8 mouse cellular contexts compared by ENCODE assay signal in genomic region chr2:27513861-27514260, GRCm38 (mm10). TPM values are rescaled to one million over a fixed set of nuclear protein-coding genes. Genes with fewer than 3 reads are reported as not detected.
A peak's percentile ranks its signal among the peaks of the same experiment; 100 is the strongest.
DNase-seq lines count a peak whose midpoint lies in the region; ATAC-seq and TF ChIP-seq lines count a peak whose summit lies in the region.

No protein-coding gene starts in this region.

- H3K4me1 ChIP-seq in kidney, postnatal 0 days (replicated peaks; ENCODE audit: insufficient read depth, low read length), result peaks cover 19% of the 10 kb centered on the region; the same call in 1 of the 2 replicates
- peaks cover 19% of the 10 kb centered on the region for H3K4me1 ChIP-seq in bone marrow macrophage, adult 2 months (ENCODE audit: control insufficient read depth, insufficient read depth, low read length)
- H3K4me1 ChIP-seq in hindbrain, embryonic 11.5 days (replicated peaks; ENCODE audit: control insufficient read depth, insufficient read depth, low read length), result peaks cover 9% of the 10 kb centered on the region
- peaks cover 26% of the 10 kb centered on the region for H3K4me1 ChIP-seq in midbrain, embryonic 12.5 days

- no peaks in the 10 kb centered on the region for H3K27me3 ChIP-seq in kidney, postnatal 0 days (ENCODE audit: insufficient read depth, low read length)
- H3K27me3 ChIP-seq in hindbrain, embryonic 11.5 days (ENCODE audit: control insufficient read depth, insufficient read depth, low read length), result no peaks in the 10 kb centered on the region
- H3K27me3 ChIP-seq in midbrain, embryonic 12.5 days, result no peaks in the 10 kb centered on the region

- no peak for TF ChIP-seq POLR2A in bone marrow macrophage, adult 2 months (IDR thresholded peaks at IDR 0.05; ENCODE audit: borderline replicate concordance, low read depth, low read length)

- H3K9ac ChIP-seq in kidney, postnatal 0 days (ENCODE audit: low read depth, low read length), result peak overlapping the region; percentile 85
- H3K9ac ChIP-seq in hindbrain, embryonic 11.5 days (ENCODE audit: low read depth, low read length), result peak overlapping the region; percentile 90
- peak overlapping the region; percentile 94 for H3K9ac ChIP-seq in midbrain, embryonic 12.5 days (replicated peaks)

- ATAC-seq in kidney, postnatal 0 days (replicated peaks; ENCODE audit: low FRiP score, low read depth), result no peak
- no peak for ATAC-seq in hindbrain, embryonic 11.5 days (ENCODE audit: low FRiP score)
- no peak for ATAC-seq in midbrain, embryonic 12.5 days (ENCODE audit: low FRiP score, low read depth)

- no peak for DNase-seq in kidney, postnatal 0 days (ENCODE audit: low spot score)
- no peak for DNase-seq in kidney, postnatal 4 days
- DNase-seq in hindbrain, embryonic 11.5 days (ENCODE audit: low spot score), result no peak
- no peak for DNase-seq in adrenal gland, adult 8-10 months
- no peak for DNase-seq in urinary bladder, adult 2 months (ENCODE audit: low spot score)
- no peak for DNase-seq in cerebellum, postnatal 10 days

- no peaks in the 10 kb centered on the region for H3K9me3 ChIP-seq in kidney, postnatal 0 days (replicated peaks; ENCODE audit: low read length)
- no peaks in the 10 kb centered on the region for H3K9me3 ChIP-seq in hindbrain, embryonic 11.5 days (ENCODE audit: control insufficient read depth, low read length)
- peaks cover 5% of the 10 kb centered on the region; the same call in 1 of the 2 replicates for H3K9me3 ChIP-seq in midbrain, embryonic 12.5 days

- no peak for TF ChIP-seq CTCF in kidney, postnatal 0 days (IDR thresholded peaks at IDR 0.05; ENCODE audit: low read depth)
- no peak for TF ChIP-seq CTCF in bone marrow macrophage, adult 2 months (IDR thresholded peaks at IDR 0.05; ENCODE audit: low read depth, low read length)

- peak overlapping the region; percentile 92 for H3K27ac ChIP-seq in kidney, postnatal 0 days
- H3K27ac ChIP-seq in bone marrow macrophage, adult 2 months (ENCODE audit: insufficient read depth, low read depth, low read length), result peak overlapping the region; percentile 91
- H3K27ac ChIP-seq in hindbrain, embryonic 11.5 days (ENCODE audit: low read depth, low read length), result peak overlapping the region; percentile 68; the same call in 1 of the 2 replicates
- H3K27ac ChIP-seq in midbrain, embryonic 12.5 days (replicated peaks), result peak overlapping the region; percentile 83

- WGBS in kidney, postnatal 0 days, result 55% methylated on average over 5 of the region's 5 CpGs
- 77% methylated on average over 5 of the region's 5 CpGs for WGBS in hindbrain, embryonic 11.5 days
- 75% methylated on average over 5 of the region's 5 CpGs for WGBS in midbrain, embryonic 12.5 days

- peak overlapping the region; percentile 88 for H3K4me2 ChIP-seq in kidney, postnatal 0 days (ENCODE audit: low read length)
- H3K4me2 ChIP-seq in hindbrain, embryonic 11.5 days (replicated peaks; ENCODE audit: low read depth, low read length), result peak overlapping the region; percentile 70
- peak overlapping the region; percentile 98 for H3K4me2 ChIP-seq in midbrain, embryonic 12.5 days (replicated peaks)

- 0 out of 2 replicates have a peak, but pooled peaks cover 2% of the 10 kb centered on the region for H3K36me3 ChIP-seq in kidney, postnatal 0 days (ENCODE audit: insufficient read depth, low read length)
- no peaks in the 10 kb centered on the region for H3K36me3 ChIP-seq in hindbrain, embryonic 11.5 days (ENCODE audit: control insufficient read depth, insufficient read depth, low read length)
- peaks cover 5% of the 10 kb centered on the region; the same call in 1 of the 2 replicates for H3K36me3 ChIP-seq in midbrain, embryonic 12.5 days

- H3K4me3 ChIP-seq in kidney, postnatal 0 days (replicated peaks; ENCODE audit: low read depth, low read length), result 0 out of 2 replicates have a peak overlapping the region, but pooled peaks have one; percentile 58
- H3K4me3 ChIP-seq in bone marrow macrophage, adult 2 months (ENCODE audit: insufficient read depth, low read length), result peak overlapping the region; percentile 97
- H3K4me3 ChIP-seq in hindbrain, embryonic 11.5 days (ENCODE audit: low read depth, low read length), result peak overlapping the region; percentile 82; the same call in 1 of the 2 replicates
- peak overlapping the region; percentile 92 for H3K4me3 ChIP-seq in midbrain, embryonic 12.5 days

RNA-seq across cellular contexts. Expression of gene Wdr5, which starts 1.1 kb away (rescaled TPM):
- polyA plus RNA-seq in kidney, postnatal 0 days (2015; fragmentation: Nextera tagmentation; extraction: Ambion mirVana), result 43.0 and 46.6 TPM in 2 replicates
- 22.0 and 25.4 TPM in 2 replicates for polyA plus RNA-seq in bone marrow macrophage, adult 2 months (2012; ENCODE audit: insufficient read depth, insufficient read length, missing spikeins)
- 58.6 and 62.5 TPM in 2 replicates for polyA plus RNA-seq in hindbrain, embryonic 11.5 days (2014; fragmentation: Nextera tagmentation; extraction: Ambion mirVana)
- polyA plus RNA-seq in midbrain, embryonic 12.5 days (2016; fragmentation: Nextera tagmentation; extraction: Ambion mirVana), result 61.5 and 62.3 TPM in 2 replicates
- total RNA-seq in adrenal gland, adult 8-10 months (2022), result 10 to 100 TPM; 31.3 to 42.8 (median 36.3) TPM
- polyA plus RNA-seq in urinary bladder, adult 2 months (2012; rRNA removed), result 29.1 and 34.4 TPM in 2 replicates

RNA-seq across cellular contexts. Expression of gene Brd3, which starts 6.4 kb away (rescaled TPM):
- polyA plus RNA-seq in kidney, postnatal 0 days (2015; fragmentation: Nextera tagmentation; extraction: Ambion mirVana), result 85.4 and 91.4 TPM in 2 replicates
- 27.4 and 29.1 TPM in 2 replicates for polyA plus RNA-seq in bone marrow macrophage, adult 2 months (2012; ENCODE audit: insufficient read depth, insufficient read length, missing spikeins)
- polyA plus RNA-seq in hindbrain, embryonic 11.5 days (2014; fragmentation: Nextera tagmentation; extraction: Ambion mirVana), result 160 and 161 TPM in 2 replicates
- polyA plus RNA-seq in midbrain, embryonic 12.5 days (2016; fragmentation: Nextera tagmentation; extraction: Ambion mirVana), result 127 and 145 TPM in 2 replicates
- total RNA-seq in adrenal gland, adult 8-10 months (2022), result 10 to 100 TPM; 87.2 to 97.9 (median 91.9) TPM
- 29.8 and 33.0 TPM in 2 replicates for polyA plus RNA-seq in urinary bladder, adult 2 months (2012; rRNA removed)
